Mouse (Mus musculus): ENCODE measurements at regions not wholly inside any gene's neighbourhood (a gene's known extent, or its start where the extent isn't known, plus 50 kb on each side); places are given as distances from the start of the nearest gene placed in this dataset.

DNA sequence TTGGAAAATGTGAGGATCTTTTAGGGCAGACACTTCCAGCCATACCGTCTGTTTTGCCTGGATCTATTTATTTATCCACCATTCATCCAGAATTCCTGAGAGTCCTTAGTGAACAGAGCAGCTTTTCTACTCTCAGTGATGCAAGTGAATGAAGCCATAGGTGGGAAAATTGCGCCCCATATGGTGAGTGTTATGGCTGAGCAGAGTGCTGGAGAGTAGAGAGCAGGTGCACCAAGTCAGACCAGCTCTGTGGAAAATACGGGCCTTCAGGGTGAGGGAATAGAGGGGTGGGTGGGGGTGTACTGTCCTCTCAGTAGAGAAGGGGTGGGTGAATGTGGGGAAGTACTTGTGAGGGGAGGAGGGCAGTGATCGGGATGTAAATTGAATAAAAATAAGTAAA is 223.0 kb upstream of the 4930550L24Rik start:
- DNase-seq (ENCODE audit: low spot score): peak; percentile 2

DNA sequence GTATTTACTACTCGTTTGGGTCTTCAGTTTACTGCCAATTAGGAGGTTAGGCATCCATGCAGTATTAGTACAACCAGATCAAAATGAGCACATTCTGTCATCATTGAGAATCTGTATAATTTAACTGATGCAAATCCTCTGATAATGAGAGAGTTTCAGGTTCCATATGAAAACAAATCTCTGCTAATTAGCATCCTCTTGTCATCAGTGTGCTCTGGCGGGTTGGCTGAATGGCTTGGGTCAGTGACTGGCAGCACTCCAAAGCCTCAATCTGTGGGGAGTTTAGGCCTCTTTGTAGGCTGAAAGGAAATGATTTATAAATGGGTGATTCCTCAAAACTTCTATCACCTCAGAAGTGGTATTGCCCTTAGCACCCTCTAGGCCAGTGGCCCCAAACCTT is 220.2 kb upstream of the 4930550L24Rik start:
- DNase-seq (ENCODE audit: low spot score): no peak

DNA sequence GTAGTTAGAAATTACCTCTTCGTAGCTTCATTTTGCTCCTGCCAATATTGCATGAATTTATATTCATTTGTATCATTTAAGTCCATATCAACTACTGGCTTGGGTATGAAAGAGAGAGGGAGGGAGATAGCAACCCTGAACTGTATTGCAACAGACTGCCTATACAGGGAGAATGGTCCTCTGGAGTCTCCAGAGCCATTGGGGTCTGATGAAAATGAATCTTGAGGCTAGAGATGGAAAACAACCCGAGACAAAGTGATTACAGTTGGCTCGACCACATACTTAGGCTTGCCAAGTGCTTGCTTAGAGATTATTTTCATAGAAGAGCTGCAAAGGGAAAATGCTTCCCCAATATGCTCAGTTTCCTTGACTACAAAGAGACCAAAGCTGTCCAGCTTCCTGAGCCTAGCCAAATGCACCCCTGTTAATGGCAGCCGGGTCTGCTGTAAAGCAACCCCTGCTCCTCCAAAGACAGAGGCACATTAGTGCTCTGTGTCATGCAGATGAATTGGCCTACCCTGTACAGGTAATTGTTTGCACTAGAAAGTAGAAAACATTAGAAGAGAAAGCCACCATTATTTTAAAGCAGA is 206.9 kb upstream of the 4930550L24Rik start:
- no peak for DNase-seq (ENCODE audit: low spot score)

Measured in retina, embryonic 14.5 days (tissue).